Mouse (Mus musculus) embryonic facial prominence, embryonic 11.5 days (tissue): ENCODE measurements around the gene Cbs. TPM values are rescaled to one million over a fixed set of nuclear protein-coding genes. Genes with fewer than 3 reads are reported as not detected.

Source experiments
- ATAC-seq: fragments of 200-750 bp; cut with Nextera tagmentation; replicated peaks from 2 replicates; pipeline ENCODE4 v1.8.0; 2017; ENCODE audit warnings: low read depth; ENCODE audit not compliant: insufficient number of reproducible peaks, low FRiP score, low TSS enrichment
- DNase-seq: peaks from one replicate; pipeline ENCODE4 v3.0.0-alpha.2; 2015; ENCODE audit warnings: low spot score
- H3K27ac ChIP-seq: fragments of 300-500 bp; sonication (generic); replicated peaks from 2 replicates; pipeline ENCODE4 v1.5.1; 2014; ENCODE audit warnings: mild to moderate bottlenecking, low read depth, low read length, control low read depth
- H3K27me3 ChIP-seq: fragments of 300-500 bp; sonication (generic); 2 replicates; pipeline ENCODE4 v1.6.1; 2014; ENCODE audit warnings: mild to moderate bottlenecking, low read length, moderate library complexity, mixed read lengths; ENCODE audit not compliant: control insufficient read depth, insufficient read depth
- H3K36me3 ChIP-seq: fragments of 300-500 bp; sonication (generic); replicated peaks from 2 replicates; pipeline ENCODE4 v1.6.1; 2014; ENCODE audit warnings: low read depth, mild to moderate bottlenecking, low read length, moderate library complexity, mixed read lengths; ENCODE audit not compliant: control insufficient read depth, insufficient read depth
- H3K4me1 ChIP-seq: fragments of 300-500 bp; sonication (generic); 2 replicates; pipeline ENCODE4 v1.6.1; 2014; ENCODE audit warnings: low read length, mixed read lengths; ENCODE audit not compliant: control insufficient read depth, insufficient read depth
- H3K4me2 ChIP-seq: fragments of 300-500 bp; sonication (generic); 2 replicates; pipeline ENCODE4 v1.6.1; 2014; ENCODE audit warnings: low read depth, mild to moderate bottlenecking, control low read depth, low read length, moderate library complexity
- H3K4me3 ChIP-seq: fragments of 300-500 bp; sonication (generic); 2 replicates; pipeline ENCODE4 v1.5.1; 2014; ENCODE audit warnings: low read depth, low read length, control low read depth
- H3K9ac ChIP-seq: fragments of 300-500 bp; sonication (generic); replicated peaks from 2 replicates; pipeline ENCODE4 v1.6.1; 2014; ENCODE audit warnings: mild to moderate bottlenecking, control low read depth, low read length
- H3K9me3 ChIP-seq: fragments of 300-500 bp; sonication (generic); replicated peaks from 2 replicates; pipeline ENCODE4 v1.6.1; 2016; ENCODE audit warnings: mild to moderate bottlenecking, low read length, inconsistent platforms, mixed read lengths; ENCODE audit not compliant: control insufficient read depth
- WGBS: fragments of 180-500 bp; shearing (Covaris S2); extraction: QIAGEN DNeasy Blood & Tissue Kit; methylation state at CpG from one replicate; pipeline ENCODE4 v1.1.7; 2014; 5-methylcytosine and 5-hydroxymethylcytosine counted together
- microRNA-seq: library from miRNA; unstranded; fragments of <30 nt; microRNA quantifications from one replicate; pipeline ENCODE4, GENCODE M21; 2016; ENCODE audit warnings: borderline number of aligned reads
- polyA plus RNA-seq: library from polyadenylated mRNA; unstranded; fragments of >200 nt; fragmentation: Nextera tagmentation; extraction: Ambion mirVana; gene quantifications from 2 replicates; pipeline ENCODE4 v1.2.1, GENCODE M21; 2014

Gene Cbs
- polyA plus RNA-seq, 1 experiment from 2014 or later = 2.5 TPM

DNA sequence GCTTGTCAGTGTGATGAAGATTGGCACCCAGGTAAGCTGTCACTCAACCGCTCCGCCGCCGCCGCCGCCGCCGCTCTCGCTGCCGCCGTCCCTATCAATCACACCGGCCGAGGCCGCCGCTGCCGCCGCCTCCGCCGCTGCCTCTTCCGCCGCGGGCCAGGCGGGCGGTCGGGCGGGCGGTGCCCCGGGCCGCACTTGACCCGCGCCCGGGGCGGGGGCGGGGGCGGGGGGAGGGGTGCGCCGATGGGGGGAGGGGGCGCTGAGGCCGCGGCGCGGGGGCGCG, 72.2 kb downstream of the Cbs start:
- 0% methylated on average over 11 of the region's 44 CpGs for WGBS
- Histone ChIP-seq H3K9ac (peak overlapping the region; percentile 90), H3K27ac (peak overlapping the region; percentile 94), H3K4me1 (peaks cover 4% of the 10 kb centered on the region; the same call in 1 of the 2 replicates), H3K9me3 (no peaks in the 10 kb centered on the region), H3K4me3 (peak overlapping the region; percentile 77), H3K36me3 (no peaks in the 10 kb centered on the region; the same call in 1 of the 2 replicates), H3K27me3 (no peaks in the 10 kb centered on the region), H3K4me2 (peak overlapping the region; percentile 64)
- DNase-seq = no peak
- ATAC-seq = no peak

DNA sequence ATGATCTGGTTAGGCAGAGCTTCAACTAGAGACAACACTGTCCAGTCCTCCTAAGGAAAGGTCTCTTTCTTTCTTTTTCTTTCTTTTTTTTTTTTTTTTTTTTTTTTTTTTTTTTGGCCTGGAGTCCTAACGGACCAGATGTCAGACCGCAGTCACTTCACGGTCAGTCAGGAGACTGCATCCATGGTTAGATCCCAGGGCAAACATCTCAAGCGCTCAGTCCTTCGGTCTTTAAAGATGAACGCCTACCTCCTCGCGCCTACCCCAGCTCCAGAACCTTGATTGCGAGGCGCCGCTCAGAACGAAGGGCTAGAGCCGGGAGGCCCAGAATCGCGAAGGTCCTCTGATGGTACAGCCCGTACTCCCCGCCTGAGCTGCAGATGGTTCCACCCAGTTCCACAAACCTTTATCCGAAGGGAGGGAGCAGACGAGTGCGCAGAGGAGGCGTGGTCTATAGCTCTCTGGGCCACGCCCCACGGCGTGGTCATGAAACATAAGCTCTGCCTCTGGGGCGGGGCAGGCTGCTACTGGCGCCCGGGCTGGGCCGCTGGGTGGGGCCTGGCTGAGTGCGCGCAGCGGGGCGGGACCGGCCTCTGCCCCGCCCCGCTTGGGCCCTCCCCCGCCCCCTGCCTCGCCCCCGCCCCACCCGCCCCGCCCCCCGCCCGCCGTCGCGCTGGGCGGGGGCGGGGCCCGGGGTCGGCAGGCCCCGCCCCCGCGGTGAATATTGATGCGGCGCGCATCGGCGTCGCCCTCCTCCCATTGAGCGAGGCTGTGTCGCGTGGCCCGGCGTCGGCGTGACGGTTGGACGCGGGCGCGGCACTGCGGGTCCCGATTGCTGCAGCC, 72.8 kb downstream of the Cbs start, which contains the start of gene Pknox1:
Gene Pknox1 (plus strand): TSS at position 720 of the 843 bp plus-strand sequence.
- Histone ChIP-seq H3K27ac (peak within 1 kb of the TSS; percentile 94), H3K9ac (peak within 1 kb of the TSS; percentile 90), H3K4me3 (peak within 1 kb of the TSS; percentile 77), H3K27me3 (no peaks in the 10 kb centered on the region), H3K4me2 (peak within 1 kb of the TSS; percentile 64), H3K4me1 (peaks cover 4% of the 10 kb centered on the region; the same call in 1 of the 2 replicates), H3K9me3 (no peaks in the 10 kb centered on the region), H3K36me3 (no peaks in the 10 kb centered on the region; the same call in 1 of the 2 replicates)
- DNase-seq (peak; percentile 100), ATAC-seq (peak; percentile 92)
- 0% methylated on average over 49 of the region's 72 CpGs for WGBS

DNA sequence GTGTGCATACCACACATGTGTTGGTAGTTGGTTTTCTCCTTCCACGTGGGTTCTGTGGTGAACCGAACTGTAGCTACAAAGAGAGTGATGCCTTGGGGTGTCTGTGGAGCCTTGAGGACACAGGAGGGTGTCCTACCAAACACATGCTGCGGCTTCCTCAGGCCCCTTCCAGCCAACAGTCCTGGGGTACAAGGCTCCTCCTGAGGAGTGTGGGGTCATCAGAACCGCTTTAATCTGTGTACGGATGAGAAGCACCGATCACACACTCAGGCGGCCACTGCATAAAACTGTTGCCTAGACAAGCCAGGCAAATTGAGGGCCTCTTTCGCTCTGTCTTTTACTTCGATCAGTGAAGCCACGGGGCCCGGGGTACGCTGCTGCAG, 73.4 kb downstream of the Cbs start:
- Histone ChIP-seq H3K9me3 (no peaks in the 10 kb centered on the region), H3K9ac (peak overlapping the region; percentile 69), H3K27me3 (no peaks in the 10 kb centered on the region), H3K4me2 (peak overlapping the region; percentile 47), H3K4me3 (peak overlapping the region; percentile 33), H3K27ac (peak overlapping the region; percentile 83), H3K36me3 (no peaks in the 10 kb centered on the region), H3K4me1 (peaks cover 4% of the 10 kb centered on the region; the same call in 1 of the 2 replicates)
- 24% methylated on average over 12 of the region's 12 CpGs for WGBS
- DNase-seq (no peak), ATAC-seq (no peak)

DNA sequence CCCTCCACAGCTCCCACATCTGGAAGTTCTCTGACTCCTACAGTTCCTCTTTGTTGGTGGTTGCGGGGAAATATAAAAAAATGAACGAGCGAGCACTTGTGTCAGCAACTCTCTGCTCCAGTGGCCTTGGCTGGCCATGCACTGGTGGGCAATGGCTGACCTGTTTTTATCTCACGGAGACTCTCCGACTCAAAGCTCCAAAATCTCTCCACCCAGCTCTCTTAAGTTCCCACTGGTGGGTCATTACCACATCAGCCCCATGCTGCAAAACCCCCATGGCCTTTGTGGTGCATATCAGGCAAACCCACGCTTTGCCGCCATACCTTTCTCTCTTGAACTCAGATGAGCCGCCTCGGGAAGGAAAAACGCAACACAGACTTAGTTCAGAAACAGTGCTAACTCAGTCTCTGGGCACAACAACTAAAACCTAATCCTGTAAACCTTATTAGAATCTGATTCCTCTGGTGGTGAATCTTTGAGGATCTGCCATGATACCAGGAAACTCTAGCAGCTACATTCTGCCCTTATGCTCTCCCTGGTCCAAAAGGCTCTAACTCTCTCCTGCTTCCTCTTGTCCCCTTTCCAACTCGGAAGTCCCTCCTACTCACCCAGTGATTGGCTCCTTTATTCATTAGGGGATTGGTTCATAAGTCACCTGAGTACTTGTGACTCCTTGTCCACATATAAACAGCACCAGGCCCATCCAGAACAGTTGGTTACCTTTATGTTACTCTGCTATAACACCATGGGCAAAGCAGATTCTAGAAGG, 77.8 kb downstream of the Cbs start:
- no peak for DNase-seq
- H3K4me2 ChIP-seq = no peak overlapping the region
- no peak for ATAC-seq
- WGBS = 87% methylated on average over 11 of the region's 11 CpGs
- peaks cover 2% of the 10 kb centered on the region; the same call in 1 of the 2 replicates for H3K4me1 ChIP-seq
- no peak overlapping the region for H3K4me3 ChIP-seq
- no peaks in the 10 kb centered on the region for H3K36me3 ChIP-seq
- H3K27me3 ChIP-seq = no peaks in the 10 kb centered on the region
- H3K9me3 ChIP-seq = no peaks in the 10 kb centered on the region
- H3K27ac ChIP-seq = no peak overlapping the region
- no peak overlapping the region for H3K9ac ChIP-seq

Small RNA genes lying within 50 kb of the gene (microRNA-seq; reads per million reads assigned to microRNA genes)
- gene Gm24970 = not detected

Other genes starting within 250 kb of the Cbs start
- 34.6 and 37.2 TPM in 2 replicates for gene Wdr4, start 117.3 kb downstream of the Cbs start, polyA plus RNA-seq
- gene Ndufv3, start 117.1 kb downstream of the Cbs start, polyA plus RNA-seq = 206 and 237 TPM in 2 replicates
- 24.2 and 27.9 TPM in 2 replicates for gene Pknox1, start 72.5 kb downstream of the Cbs start, polyA plus RNA-seq
- gene U2af1, start 21.7 kb upstream of the Cbs start, polyA plus RNA-seq = 206 and 225 TPM in 2 replicates
- 20.9 and 184 TPM in 2 replicates for gene Cryaa, start 40.6 kb upstream of the Cbs start, polyA plus RNA-seq
- gene Sik1, start 218.6 kb upstream of the Cbs start, polyA plus RNA-seq = 10.5 and 14.0 TPM in 2 replicates